Mouse (Mus musculus): ENCODE measurements around the gene Ppp5c. TPM values are rescaled to one million over a fixed set of nuclear protein-coding genes. Genes with fewer than 3 reads are reported as not detected.

The Ppp5c gene
- polyA plus RNA-seq, 1 experiment from 2014 or later: 100 TPM

GRCm38 (mm10) chr7:17017921-17018320 is 9.8 kb downstream of the Ppp5c start:
- no peak overlapping the region for H3K9ac ChIP-seq (replicated peaks; ENCODE audit: low read length)
- no peak overlapping the region for H3K4me3 ChIP-seq (ENCODE audit: low read depth, low read length)
- WGBS: 88% methylated on average over 2 of the region's 2 CpGs
- DNase-seq (ENCODE audit: low spot score): no peak
- no peak overlapping the region for H3K4me2 ChIP-seq (ENCODE audit: low read depth, low read length)
- no peak for ATAC-seq (replicated peaks; ENCODE audit: insufficient number of reproducible peaks, low FRiP score, low TSS enrichment, low read depth)
- peaks cover 16% of the 10 kb centered on the region for H3K36me3 ChIP-seq (replicated peaks; ENCODE audit: control insufficient read depth, insufficient read depth, low read depth, low read length)
- H3K27me3 ChIP-seq (ENCODE audit: control insufficient read depth, insufficient read depth, low read length): no peaks in the 10 kb centered on the region
- no peak overlapping the region for H3K27ac ChIP-seq (replicated peaks; ENCODE audit: low read depth, low read length)
- no peaks in the 10 kb centered on the region for H3K9me3 ChIP-seq (replicated peaks; ENCODE audit: control insufficient read depth, low read length)
- no peaks in the 10 kb centered on the region for H3K4me1 ChIP-seq (ENCODE audit: control insufficient read depth, insufficient read depth, low read length)

- Histone ChIP-seq H3K9me3 (replicated peaks; ENCODE audit: control insufficient read depth, low read length) (no peaks in the 10 kb centered on the region), H3K36me3 (replicated peaks; ENCODE audit: control insufficient read depth, insufficient read depth, low read depth, low read length) (peaks cover 16% of the 10 kb centered on the region), H3K9ac (replicated peaks; ENCODE audit: low read length) (no peak overlapping the region), H3K27me3 (ENCODE audit: control insufficient read depth, insufficient read depth, low read length) (no peaks in the 10 kb centered on the region), H3K4me3 (ENCODE audit: low read depth, low read length) (no peak overlapping the region), H3K27ac (replicated peaks; ENCODE audit: low read depth, low read length) (no peak overlapping the region), H3K4me2 (ENCODE audit: low read depth, low read length) (no peak overlapping the region), H3K4me1 (ENCODE audit: control insufficient read depth, insufficient read depth, low read length) (no peaks in the 10 kb centered on the region)
- WGBS: 100% methylated on average over 1 of the region's 1 CpGs
- ATAC-seq (replicated peaks; ENCODE audit: insufficient number of reproducible peaks, low FRiP score, low TSS enrichment, low read depth) (no peak), DNase-seq (ENCODE audit: low spot score) (no peak)
Measured at GRCm38 (mm10) chr7:17017036-17017435, 10.7 kb downstream of the Ppp5c start.

GRCm38 (mm10) chr7:17015381-17015780 is 12.3 kb downstream of the Ppp5c start:
- no peak overlapping the region for H3K4me3 ChIP-seq (ENCODE audit: low read depth, low read length)
- WGBS: 80% methylated on average over 6 of the region's 6 CpGs
- no peak overlapping the region for H3K9ac ChIP-seq (replicated peaks; ENCODE audit: low read length)
- no peak overlapping the region for H3K27ac ChIP-seq (replicated peaks; ENCODE audit: low read depth, low read length)
- H3K9me3 ChIP-seq (replicated peaks; ENCODE audit: control insufficient read depth, low read length): no peaks in the 10 kb centered on the region
- H3K27me3 ChIP-seq (ENCODE audit: control insufficient read depth, insufficient read depth, low read length): no peaks in the 10 kb centered on the region
- peaks cover 13% of the 10 kb centered on the region for H3K36me3 ChIP-seq (replicated peaks; ENCODE audit: control insufficient read depth, insufficient read depth, low read depth, low read length)
- no peaks in the 10 kb centered on the region for H3K4me1 ChIP-seq (ENCODE audit: control insufficient read depth, insufficient read depth, low read length)
- ATAC-seq (replicated peaks; ENCODE audit: insufficient number of reproducible peaks, low FRiP score, low TSS enrichment, low read depth) (no peak), DNase-seq (ENCODE audit: low spot score) (no peak)
- H3K4me2 ChIP-seq (ENCODE audit: low read depth, low read length): no peak overlapping the region

- Histone ChIP-seq H3K9me3 (replicated peaks; ENCODE audit: control insufficient read depth, low read length) (no peaks in the 10 kb centered on the region), H3K4me1 (ENCODE audit: control insufficient read depth, insufficient read depth, low read length) (no peaks in the 10 kb centered on the region), H3K4me2 (ENCODE audit: low read depth, low read length) (no peak overlapping the region), H3K27ac (replicated peaks; ENCODE audit: low read depth, low read length) (no peak overlapping the region), H3K4me3 (ENCODE audit: low read depth, low read length) (no peak overlapping the region), H3K36me3 (replicated peaks; ENCODE audit: control insufficient read depth, insufficient read depth, low read depth, low read length) (peaks cover 13% of the 10 kb centered on the region), H3K27me3 (ENCODE audit: control insufficient read depth, insufficient read depth, low read length) (no peaks in the 10 kb centered on the region), H3K9ac (replicated peaks; ENCODE audit: low read length) (no peak overlapping the region)
- no peak for DNase-seq (ENCODE audit: low spot score)
- ATAC-seq (replicated peaks; ENCODE audit: insufficient number of reproducible peaks, low FRiP score, low TSS enrichment, low read depth): no peak
- 91% methylated on average over 7 of the region's 7 CpGs for WGBS
Measured at GRCm38 (mm10) chr7:17011909-17012590, 15.7 kb downstream of the Ppp5c start.

- WGBS: 92% methylated on average over 5 of the region's 5 CpGs
- DNase-seq (ENCODE audit: low spot score): no peak
- ATAC-seq (replicated peaks; ENCODE audit: insufficient number of reproducible peaks, low FRiP score, low TSS enrichment, low read depth): no peak
- H3K4me1 ChIP-seq (ENCODE audit: control insufficient read depth, insufficient read depth, low read length): no peaks in the 10 kb centered on the region
- H3K36me3 ChIP-seq (replicated peaks; ENCODE audit: control insufficient read depth, insufficient read depth, low read depth, low read length): peaks cover 15% of the 10 kb centered on the region
- no peaks in the 10 kb centered on the region for H3K27me3 ChIP-seq (ENCODE audit: control insufficient read depth, insufficient read depth, low read length)
- H3K4me2 ChIP-seq (ENCODE audit: low read depth, low read length): no peak overlapping the region
- H3K4me3 ChIP-seq (ENCODE audit: low read depth, low read length): no peak overlapping the region
- H3K9me3 ChIP-seq (replicated peaks; ENCODE audit: control insufficient read depth, low read length): no peaks in the 10 kb centered on the region
- no peak overlapping the region for H3K9ac ChIP-seq (replicated peaks; ENCODE audit: low read length)
- H3K27ac ChIP-seq (replicated peaks; ENCODE audit: low read depth, low read length): no peak overlapping the region
Measured at GRCm38 (mm10) chr7:17010010-17010347, 17.7 kb downstream of the Ppp5c start.

- Histone ChIP-seq H3K4me1 (ENCODE audit: control insufficient read depth, insufficient read depth, low read length) (no peaks in the 10 kb centered on the region), H3K9ac (replicated peaks; ENCODE audit: low read length) (no peak overlapping the region), H3K4me3 (ENCODE audit: low read depth, low read length) (no peak overlapping the region), H3K36me3 (replicated peaks; ENCODE audit: control insufficient read depth, insufficient read depth, low read depth, low read length) (peaks cover 15% of the 10 kb centered on the region), H3K27me3 (ENCODE audit: control insufficient read depth, insufficient read depth, low read length) (no peaks in the 10 kb centered on the region), H3K4me2 (ENCODE audit: low read depth, low read length) (no peak overlapping the region), H3K27ac (replicated peaks; ENCODE audit: low read depth, low read length) (no peak overlapping the region), H3K9me3 (replicated peaks; ENCODE audit: control insufficient read depth, low read length) (no peaks in the 10 kb centered on the region)
- DNase-seq (ENCODE audit: low spot score) (no peak), ATAC-seq (replicated peaks; ENCODE audit: insufficient number of reproducible peaks, low FRiP score, low TSS enrichment, low read depth) (no peak)
- 93% methylated on average over 16 of the region's 16 CpGs for WGBS
Measured at GRCm38 (mm10) chr7:17009326-17010009, 18.3 kb downstream of the Ppp5c start.

- peaks cover 5% of the 10 kb centered on the region for H3K36me3 ChIP-seq (replicated peaks; ENCODE audit: control insufficient read depth, insufficient read depth, low read depth, low read length)
- no peaks in the 10 kb centered on the region for H3K27me3 ChIP-seq (ENCODE audit: control insufficient read depth, insufficient read depth, low read length)
- H3K4me2 ChIP-seq (ENCODE audit: low read depth, low read length): no peak overlapping the region
- DNase-seq (ENCODE audit: low spot score): no peak
- no peak overlapping the region for H3K27ac ChIP-seq (replicated peaks; ENCODE audit: low read depth, low read length)
- no peaks in the 10 kb centered on the region for H3K9me3 ChIP-seq (replicated peaks; ENCODE audit: control insufficient read depth, low read length)
- H3K9ac ChIP-seq (replicated peaks; ENCODE audit: low read length): no peak overlapping the region
- H3K4me1 ChIP-seq (ENCODE audit: control insufficient read depth, insufficient read depth, low read length): no peaks in the 10 kb centered on the region
- no peak overlapping the region for H3K4me3 ChIP-seq (ENCODE audit: low read depth, low read length)
- no peak for ATAC-seq (replicated peaks; ENCODE audit: insufficient number of reproducible peaks, low FRiP score, low TSS enrichment, low read depth)
- 92% methylated on average over 4 of the region's 4 CpGs for WGBS
Measured at GRCm38 (mm10) chr7:17007300-17007699, 20.4 kb downstream of the Ppp5c start.

- Histone ChIP-seq H3K9ac (replicated peaks; ENCODE audit: low read length) (no peak overlapping the region), H3K4me2 (ENCODE audit: low read depth, low read length) (no peak overlapping the region), H3K4me1 (ENCODE audit: control insufficient read depth, insufficient read depth, low read length) (no peaks in the 10 kb centered on the region), H3K4me3 (ENCODE audit: low read depth, low read length) (no peak overlapping the region), H3K27me3 (ENCODE audit: control insufficient read depth, insufficient read depth, low read length) (no peaks in the 10 kb centered on the region), H3K27ac (replicated peaks; ENCODE audit: low read depth, low read length) (no peak overlapping the region), H3K9me3 (replicated peaks; ENCODE audit: control insufficient read depth, low read length) (no peaks in the 10 kb centered on the region), H3K36me3 (replicated peaks; ENCODE audit: control insufficient read depth, insufficient read depth, low read depth, low read length) (peaks cover 5% of the 10 kb centered on the region)
- ATAC-seq (replicated peaks; ENCODE audit: insufficient number of reproducible peaks, low FRiP score, low TSS enrichment, low read depth) (no peak), DNase-seq (ENCODE audit: low spot score) (no peak)
- 89% methylated on average over 7 of the region's 7 CpGs for WGBS
Measured at GRCm38 (mm10) chr7:17004716-17005115, 23.0 kb downstream of the Ppp5c start.
